Mouse (Mus musculus) lung, postnatal 0 days (tissue): Measurements from ENCODE around the gene Chmp4b.

Experiments
- CTCF ChIP-seq: IDR thresholded peaks from 2 replicates; pipeline ENCODE4 v1.5.1; 2016; ENCODE audit warnings: antibody characterized with exemption, mild to moderate bottlenecking
- EP300 ChIP-seq: IDR thresholded peaks from 2 replicates; pipeline ENCODE4 v1.6.1; 2016; ENCODE audit warnings: antibody characterized with exemption, mild to moderate bottlenecking, control low read depth

- TF ChIP-seq CTCF, result no peak
- no peak for TF ChIP-seq EP300
Measured at GRCm38 (mm10) chr2:154735416-154735815, 83.9 kb downstream of the Chmp4b start.
